Mouse (Mus musculus): Measurements from ENCODE around the gene Amotl1. TPM values are rescaled to one million over a fixed set of nuclear protein-coding genes. Genes with fewer than 3 reads are reported as not detected.

Amotl1 gene
- polyA plus RNA-seq, 1 experiment: 37.3 TPM

- peaks cover 39% of the 10 kb centered on the region for H3K36me3 ChIP-seq (ENCODE audit: control insufficient read depth, insufficient read depth)
These were observed 75.5 kb downstream of the Amotl1 start for GRCm38 (mm10) chr9:14569175-14569975.

GRCm38 (mm10) chr9:14568487-14568886, 76.4 kb downstream of the Amotl1 start:
- peaks cover 41% of the 10 kb centered on the region for H3K36me3 ChIP-seq (ENCODE audit: control insufficient read depth, insufficient read depth)
- H3K27me3 ChIP-seq (ENCODE audit: control insufficient read depth, insufficient read depth, insufficient read length): no peaks in the 10 kb centered on the region
- H3K4me3 ChIP-seq: no peak overlapping the region
- no peaks in the 10 kb centered on the region for H3K79me2 ChIP-seq (ENCODE audit: control insufficient read depth, insufficient read depth)
- H3ac ChIP-seq (ENCODE audit: control insufficient read depth, insufficient read length): no peak overlapping the region
- H3K4me2 ChIP-seq (ENCODE audit: low read depth): peak overlapping the region; percentile 51
- TF ChIP-seq MYOD1 (IDR thresholded peaks at IDR 0.05; ENCODE audit: control insufficient read depth in 1 of 3, insufficient read length in 2 of 3, low read depth in 2 of 3) (peak in 2 of 3 experiments; percentile 2 to 22), MYOG (IDR thresholded peaks at IDR 0.05; ENCODE audit: control insufficient read depth in 1 of 3, insufficient read depth in 1 of 3, insufficient read length in 2 of 3, low read depth in 2 of 3) (no peak), CEBPB (IDR thresholded peaks at IDR 0.05; ENCODE audit: insufficient read depth, poor library complexity, severe bottlenecking) (0 out of 2 replicates have a peak, but pooled peaks have one; percentile 40)

More at GRCm38 (mm10) chr9:14569175-14569975, 75.5 kb downstream of the Amotl1 start:
- TF ChIP-seq SRF (IDR thresholded peaks at IDR 0.05; ENCODE audit: control insufficient read depth, insufficient read length, low read depth) (no peak), POLR2A (IDR thresholded peaks at IDR 0.05; ENCODE audit: insufficient read length, low read depth) (no peak), USF1 (IDR thresholded peaks at IDR 0.05; ENCODE audit: low read depth) (no peak)
- no peak overlapping the region for H3K4me3 ChIP-seq
- no peak overlapping the region for H3ac ChIP-seq (ENCODE audit: control insufficient read depth, insufficient read length)
- no peaks in the 10 kb centered on the region for H3K27me3 ChIP-seq (ENCODE audit: control insufficient read depth, insufficient read depth, insufficient read length)
- no peaks in the 10 kb centered on the region for H3K79me2 ChIP-seq (ENCODE audit: control insufficient read depth, insufficient read depth)
- peak overlapping the region; percentile 51 for H3K4me2 ChIP-seq (ENCODE audit: low read depth)

DNA sequence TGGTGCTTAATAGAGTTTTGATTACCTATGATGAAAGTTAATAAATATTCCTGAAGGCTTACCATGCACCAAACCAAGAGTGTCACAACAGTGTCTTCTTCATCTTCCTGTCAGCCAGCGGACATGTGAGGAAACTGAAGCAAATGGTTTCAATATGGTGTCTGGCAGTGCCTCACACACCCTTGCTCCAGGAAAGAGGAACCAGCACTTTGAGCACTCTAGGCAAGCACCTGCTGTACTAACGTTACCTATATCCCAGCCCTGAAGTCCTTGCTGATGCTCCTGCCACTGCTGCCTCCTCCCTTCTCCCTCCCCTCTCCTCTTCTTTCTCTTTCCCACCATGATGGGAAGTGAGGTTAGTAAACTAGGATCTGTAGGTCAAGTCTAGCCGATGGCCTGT, 80.4 kb downstream of the Amotl1 start:
- Histone ChIP-seq H3K27me3 (ENCODE audit: control insufficient read depth, insufficient read depth, insufficient read length) (no peaks in the 10 kb centered on the region), H3K4me2 (ENCODE audit: low read depth) (no peak overlapping the region), H3ac (ENCODE audit: control insufficient read depth, insufficient read length) (no peak overlapping the region), H3K36me3 (ENCODE audit: control insufficient read depth, insufficient read depth) (peaks cover 41% of the 10 kb centered on the region), H3K4me3 (no peak overlapping the region), H3K79me2 (ENCODE audit: control insufficient read depth, insufficient read depth) (no peaks in the 10 kb centered on the region)
- no peak for TF ChIP-seq TCF3 (IDR thresholded peaks at IDR 0.05; ENCODE audit: insufficient read length, low read depth)
- no peak for TF ChIP-seq POLR2AphosphoS2 (IDR thresholded peaks at IDR 0.05; ENCODE audit: insufficient read length, low read depth)
- no peak for TF ChIP-seq MYOD1 (IDR thresholded peaks at IDR 0.05; ENCODE audit: control insufficient read depth in 1 of 3, insufficient read length in 2 of 3, low read depth in 2 of 3)
- TF ChIP-seq MYOG (IDR thresholded peaks at IDR 0.05; ENCODE audit: control insufficient read depth in 1 of 3, insufficient read depth in 1 of 3, insufficient read length in 2 of 3, low read depth in 2 of 3): no peak
- TF ChIP-seq POLR2A (IDR thresholded peaks at IDR 0.05; ENCODE audit: insufficient read length, low read depth): no peak
- TF ChIP-seq REST (IDR thresholded peaks at IDR 0.05; ENCODE audit: insufficient read depth, insufficient read length): no peak
- TF ChIP-seq USF1 (IDR thresholded peaks at IDR 0.05; ENCODE audit: low read depth): no peak
- TF ChIP-seq CEBPB (IDR thresholded peaks at IDR 0.05; ENCODE audit: insufficient read depth, poor library complexity, severe bottlenecking): no peak
- no peak for TF ChIP-seq MAX (IDR thresholded peaks at IDR 0.05; ENCODE audit: low read depth)

DNA sequence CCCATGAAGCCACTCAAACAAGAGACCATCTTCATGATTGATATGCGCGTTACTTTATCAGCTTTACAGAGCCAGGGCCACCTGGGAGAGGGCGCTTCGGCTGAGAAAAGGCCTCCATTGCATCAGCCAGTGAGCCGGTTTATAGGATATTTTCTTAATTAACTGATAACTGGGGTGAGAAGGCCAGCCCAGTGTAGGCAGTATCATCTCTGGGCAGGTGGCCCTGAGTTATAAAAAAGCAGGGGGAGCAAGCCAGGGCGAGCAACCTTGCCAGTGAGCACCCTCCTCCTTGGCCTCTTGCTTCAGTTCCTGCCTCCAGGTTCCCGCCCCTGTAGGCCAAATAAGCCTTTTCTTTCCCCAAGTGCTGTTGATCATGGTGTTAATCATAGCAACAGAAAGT, 81.5 kb downstream of the Amotl1 start:
- no peak for TF ChIP-seq POLR2A (IDR thresholded peaks at IDR 0.05; ENCODE audit: insufficient read length, low read depth)
- no peak for TF ChIP-seq MAX (IDR thresholded peaks at IDR 0.05; ENCODE audit: low read depth)
- no peak for TF ChIP-seq E2F4 (IDR thresholded peaks at IDR 0.05; ENCODE audit: insufficient read depth)
- TF ChIP-seq CEBPB (IDR thresholded peaks at IDR 0.05; ENCODE audit: insufficient read depth, poor library complexity, severe bottlenecking): no peak

DNA sequence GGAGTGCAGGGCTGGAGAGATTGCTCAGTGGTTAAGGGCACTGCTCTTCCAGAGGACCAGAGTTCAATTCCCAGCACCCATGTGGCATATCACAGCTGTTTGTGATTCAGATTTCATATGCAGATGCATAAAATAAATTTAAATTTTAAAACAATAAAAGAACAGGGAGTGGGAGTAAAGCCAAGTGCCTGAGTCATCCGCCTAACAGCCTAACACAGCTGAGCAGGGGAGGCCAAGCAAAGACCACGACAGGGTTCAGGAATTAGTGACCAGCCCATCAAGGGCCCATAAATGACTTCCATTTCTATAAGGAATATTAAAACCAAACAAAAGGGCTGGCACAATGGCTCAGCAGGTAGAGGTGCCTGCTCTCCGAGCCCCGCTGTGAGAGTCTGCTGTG, 84.3 kb downstream of the Amotl1 start:
- Histone ChIP-seq H3K4me2 (ENCODE audit: low read depth) (no peak overlapping the region), H3K4me3 (no peak overlapping the region), H3K36me3 (ENCODE audit: control insufficient read depth, insufficient read depth) (peaks cover 34% of the 10 kb centered on the region), H3ac (ENCODE audit: control insufficient read depth, insufficient read length) (no peak overlapping the region), H3K27me3 (ENCODE audit: control insufficient read depth, insufficient read depth, insufficient read length) (no peaks in the 10 kb centered on the region), H3K79me2 (ENCODE audit: control insufficient read depth, insufficient read depth) (no peaks in the 10 kb centered on the region)
- TF ChIP-seq MAX (IDR thresholded peaks at IDR 0.05; ENCODE audit: low read depth): no peak
- TF ChIP-seq MYOD1 (IDR thresholded peaks at IDR 0.05; ENCODE audit: control insufficient read depth in 1 of 3, insufficient read length in 2 of 3, low read depth in 2 of 3): peak in 2 of 3 experiments; percentile 0 to 24

More for the DNA sequence above, 81.5 kb downstream of the Amotl1 start:
- Histone ChIP-seq H3K79me2 (ENCODE audit: control insufficient read depth, insufficient read depth) (no peaks in the 10 kb centered on the region), H3K4me2 (ENCODE audit: low read depth) (no peak overlapping the region), H3K27me3 (ENCODE audit: control insufficient read depth, insufficient read depth, insufficient read length) (no peaks in the 10 kb centered on the region), H3K36me3 (ENCODE audit: control insufficient read depth, insufficient read depth) (peaks cover 41% of the 10 kb centered on the region), H3ac (ENCODE audit: control insufficient read depth, insufficient read length) (no peak overlapping the region), H3K4me3 (no peak overlapping the region)

DNA sequence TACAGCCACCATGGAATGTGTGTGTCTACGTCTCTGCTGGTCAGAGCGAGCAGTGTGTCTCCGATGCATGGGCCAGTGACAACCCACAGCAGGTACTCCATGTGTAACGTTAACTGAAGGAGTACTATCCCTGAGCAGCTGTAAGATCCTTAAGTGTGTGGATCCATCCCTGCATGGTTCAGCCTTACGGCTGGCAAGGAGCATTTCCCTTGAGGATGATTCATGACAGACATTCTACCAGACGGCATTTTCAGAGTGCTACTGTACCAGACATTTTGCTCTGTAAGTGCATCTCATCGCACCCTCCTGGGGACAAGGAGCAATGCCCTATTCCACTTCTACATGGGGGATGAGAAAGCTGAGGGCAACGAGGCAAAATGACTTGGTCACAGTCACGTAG, 84.9 kb downstream of the Amotl1 start:
- no peaks in the 10 kb centered on the region for H3K27me3 ChIP-seq (ENCODE audit: control insufficient read depth, insufficient read depth, insufficient read length)
- peaks cover 34% of the 10 kb centered on the region for H3K36me3 ChIP-seq (ENCODE audit: control insufficient read depth, insufficient read depth)
- H3K4me2 ChIP-seq (ENCODE audit: low read depth): no peak overlapping the region
- no peaks in the 10 kb centered on the region for H3K79me2 ChIP-seq (ENCODE audit: control insufficient read depth, insufficient read depth)
- no peak overlapping the region for H3ac ChIP-seq (ENCODE audit: control insufficient read depth, insufficient read length)
- TF ChIP-seq MYOG (IDR thresholded peaks at IDR 0.05; ENCODE audit: control insufficient read depth in 1 of 3, insufficient read depth in 1 of 3, insufficient read length in 2 of 3, low read depth in 2 of 3): no peak
- TF ChIP-seq USF1 (IDR thresholded peaks at IDR 0.05; ENCODE audit: low read depth): no peak
- no peak for TF ChIP-seq MAX (IDR thresholded peaks at IDR 0.05; ENCODE audit: low read depth)
- no peak for TF ChIP-seq REST (IDR thresholded peaks at IDR 0.05; ENCODE audit: insufficient read depth, insufficient read length)
- no peak for TF ChIP-seq POLR2AphosphoS2 (IDR thresholded peaks at IDR 0.05; ENCODE audit: insufficient read length, low read depth)
- TF ChIP-seq POLR2A (IDR thresholded peaks at IDR 0.05; ENCODE audit: insufficient read length, low read depth): no peak
- no peak for TF ChIP-seq CEBPB (IDR thresholded peaks at IDR 0.05; ENCODE audit: insufficient read depth, poor library complexity, severe bottlenecking)
- no peak for TF ChIP-seq TCF3 (IDR thresholded peaks at IDR 0.05; ENCODE audit: insufficient read length, low read depth)
- no peak for TF ChIP-seq SRF (IDR thresholded peaks at IDR 0.05; ENCODE audit: control insufficient read depth, insufficient read length, low read depth)
- no peak for TF ChIP-seq E2F4 (IDR thresholded peaks at IDR 0.05; ENCODE audit: insufficient read depth)
- no peak for TF ChIP-seq TCF12 (IDR thresholded peaks at IDR 0.05; ENCODE audit: insufficient read depth, poor library complexity, severe bottlenecking)
- TF ChIP-seq MYOD1 (IDR thresholded peaks at IDR 0.05; ENCODE audit: control insufficient read depth in 1 of 3, insufficient read length in 2 of 3, low read depth in 2 of 3): no peak
- no peak overlapping the region for H3K4me3 ChIP-seq
